Mouse (Mus musculus): ENCODE measurements around the gene Sh3bp2.

The Sh3bp2 gene

DNA sequence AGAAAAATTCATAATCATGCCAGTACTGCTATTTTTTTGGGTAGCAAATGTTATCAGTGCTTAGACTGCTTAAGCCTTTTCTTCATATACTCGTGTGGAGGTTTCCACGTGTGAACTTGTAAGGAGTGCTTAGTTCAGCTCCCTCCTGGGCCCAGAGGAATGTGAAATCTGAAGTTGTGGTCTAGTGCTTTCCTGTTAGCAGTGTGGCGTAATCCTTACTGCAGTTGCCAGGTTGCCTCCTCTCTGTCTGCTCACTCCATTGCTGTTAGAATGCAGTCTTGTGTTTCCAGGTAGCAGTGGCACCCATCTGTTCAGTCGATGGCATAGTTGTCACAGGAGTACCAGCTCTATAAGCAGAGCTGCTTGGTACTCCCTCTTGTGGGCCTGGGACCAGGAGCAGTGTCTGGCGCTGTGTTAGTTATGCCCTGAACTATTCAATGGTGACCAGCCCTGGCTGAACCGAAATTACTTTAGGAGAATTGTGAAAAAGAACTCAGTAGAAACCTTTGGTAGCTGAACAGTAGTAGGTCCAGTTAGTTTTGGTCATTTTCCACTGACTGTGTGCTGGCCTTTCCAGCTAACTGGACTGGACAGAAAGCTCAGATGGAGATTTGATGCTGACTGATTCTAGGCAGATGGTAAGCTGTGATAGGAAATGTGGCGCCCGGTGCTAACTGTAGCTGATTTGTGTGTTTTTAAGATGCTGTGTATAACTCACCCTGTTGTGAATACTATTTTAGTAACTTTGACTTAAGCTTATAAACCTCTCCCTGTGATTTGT lies 81.7 kb downstream of the Sh3bp2 start:
- in situ Hi-C loops (cut with MboI; ENCODE audit: low sequenced_read_pairs): no loop called here

DNA sequence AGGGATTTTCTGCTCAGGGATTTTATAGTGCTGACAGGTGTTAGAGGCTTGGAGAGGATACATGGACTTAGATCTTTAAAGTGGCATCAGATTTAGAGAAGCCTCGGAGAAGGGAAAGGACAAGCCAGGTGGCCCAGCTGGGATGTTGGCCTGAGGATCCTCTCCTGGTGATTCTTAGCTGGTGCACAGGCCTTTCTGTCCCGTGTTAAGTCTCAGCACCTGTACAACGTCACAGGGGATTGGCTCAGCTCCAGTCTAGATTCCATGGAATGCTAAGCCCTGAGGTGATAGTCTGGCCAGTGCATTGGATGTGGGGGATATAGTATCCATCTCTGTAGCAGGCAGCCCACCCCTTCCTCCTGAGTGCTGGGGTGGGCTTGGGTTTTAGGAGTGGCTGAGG lies 82.6 kb downstream of the Sh3bp2 start:
- in situ Hi-C loops (cut with MboI; ENCODE audit: low sequenced_read_pairs): no loop called here

DNA sequence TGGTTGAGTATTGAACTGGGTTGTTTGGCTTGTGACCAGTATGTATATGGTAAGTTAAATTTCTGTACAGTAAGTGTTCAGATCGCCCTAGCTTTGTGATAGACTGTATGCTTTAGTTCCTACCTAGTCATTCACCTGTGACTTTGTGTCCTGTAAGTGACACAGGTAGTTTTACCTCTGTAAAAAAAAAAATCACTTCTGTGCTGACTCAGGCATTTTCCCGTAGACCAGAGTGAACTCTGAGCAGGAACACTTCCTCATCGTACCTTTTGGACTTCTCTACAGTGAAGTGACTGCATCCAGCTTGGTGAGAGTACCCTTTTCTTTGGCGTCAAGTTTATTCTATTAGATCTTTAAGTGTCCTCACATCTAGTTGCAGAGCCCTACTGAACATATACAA lies 84.3 kb downstream of the Sh3bp2 start:
- in situ Hi-C loops (cut with MboI; ENCODE audit: low sequenced_read_pairs): no loop called here
